Mouse (Mus musculus) CH12.LX (cell line): ENCODE results near the gene Ptbp3. TPM values are rescaled to one million over a fixed set of nuclear protein-coding genes. Genes with fewer than 3 reads are reported as not detected.

Experiments
- DNase-seq: peaks from one replicate; pipeline ENCODE4 v3.0.0-alpha.2; 2013; ENCODE audit errors: extremely low read depth
- H3K27ac ChIP-seq: 2 replicates; pipeline ENCODE4 v1.5.1; 2012; ENCODE audit warnings: low read depth, mild to moderate bottlenecking, control low read depth, moderate library complexity; ENCODE audit not compliant: insufficient read depth
- H3K27me3 ChIP-seq: replicated peaks from 2 replicates; pipeline ENCODE3; 2012; ENCODE audit warnings: inconsistent platforms
- H3K36me3 ChIP-seq, 2 experiments: replicated peaks in 1 of 2; 2 replicates each; pipeline versions ENCODE3 to v1.6.1; 2012; ENCODE audit warnings: inconsistent platforms in 1 of 2, low read length in 1 of 2, mild to moderate bottlenecking in 1 of 2, mixed read lengths in 1 of 2, moderate library complexity in 1 of 2; ENCODE audit not compliant: control insufficient read depth in 1 of 2, insufficient read depth in 1 of 2
- H3K4me1 ChIP-seq, 2 experiments: 2 replicates each; pipeline ENCODE4 v1.6.1; 2012; ENCODE audit warnings: inconsistent platforms in 1 of 2, moderate library complexity in 1 of 2; ENCODE audit not compliant: insufficient read depth in 2 of 2, control insufficient read depth in 1 of 2
- H3K4me2 ChIP-seq: 2 replicates; pipeline ENCODE4 v1.6.1; 2012; ENCODE audit warnings: low read depth, mild to moderate bottlenecking, control low read depth; ENCODE audit not compliant: poor library complexity, insufficient read depth, severe bottlenecking
- H3K4me3 ChIP-seq, 3 experiments: fragments of 150-350 bp in 1 of 3; sonication (generic) in 1 of 3; replicated peaks in 1 of 3; 2 replicates each; pipeline versions ENCODE3 to v1.5.1; 2011 to 2012; ENCODE audit warnings: low read depth in 2 of 3, low read length in 2 of 3, mild to moderate bottlenecking in 2 of 3, moderate library complexity in 2 of 3, control low read depth in 1 of 3, improper control_type of control experiment in 1 of 3, inconsistent platforms in 1 of 3, mixed read lengths in 1 of 3; ENCODE audit not compliant: poor library complexity in 1 of 3
- H3K79me2 ChIP-seq: replicated peaks from 2 replicates; pipeline ENCODE4 v1.6.1; 2012; ENCODE audit warnings: mild to moderate bottlenecking, moderate library complexity; ENCODE audit not compliant: control insufficient read depth, poor library complexity, insufficient read depth, severe bottlenecking; ENCODE audit errors: extremely low read depth
- H3K9ac ChIP-seq: 2 replicates; pipeline ENCODE4 v1.6.1; 2012; ENCODE audit warnings: low read depth, mild to moderate bottlenecking, control low read depth, moderate library complexity; ENCODE audit not compliant: insufficient read depth
- H3K9me3 ChIP-seq: replicated peaks from 2 replicates; pipeline ENCODE3; 2012; ENCODE audit warnings: low read length, inconsistent platforms, mixed read lengths
- CHD1 ChIP-seq: IDR thresholded peaks from 2 replicates; pipeline ENCODE4 v1.6.1; 2012; ENCODE audit warnings: low read depth, low read length, improper control_type of control experiment, inconsistent platforms
- CHD2 ChIP-seq: IDR thresholded peaks from 2 replicates; pipeline ENCODE4 v1.6.1; 2011; ENCODE audit warnings: low read length, improper control_type of control experiment
- E2F4 ChIP-seq: IDR thresholded peaks from 2 replicates; pipeline ENCODE4 v1.6.1; 2011; ENCODE audit warnings: low read depth, low read length, improper control_type of control experiment; ENCODE audit not compliant: insufficient replicate concordance
- ETS1 ChIP-seq: conservative IDR thresholded peaks from 2 replicates; pipeline ENCODE4 v1.6.1; 2012; ENCODE audit warnings: low read depth, mild to moderate bottlenecking, inconsistent platforms, low read length, improper control_type of control experiment, moderate library complexity
- GABPA ChIP-seq: IDR thresholded peaks from 2 replicates; pipeline ENCODE4 v1.6.1; 2012; ENCODE audit warnings: low read depth, low read length, improper control_type of control experiment, inconsistent platforms; ENCODE audit not compliant: insufficient replicate concordance
- KAT2A ChIP-seq: IDR thresholded peaks from 2 replicates; pipeline ENCODE4 v1.6.1; 2012; ENCODE audit warnings: low read length, improper control_type of control experiment, inconsistent platforms; ENCODE audit not compliant: insufficient replicate concordance
- MAFK ChIP-seq: IDR thresholded peaks from 2 replicates; pipeline ENCODE4 v1.6.1; 2011; ENCODE audit warnings: low read length, improper control_type of control experiment; ENCODE audit not compliant: insufficient replicate concordance
- MAX ChIP-seq: IDR thresholded peaks from 2 replicates; pipeline ENCODE4 v1.6.1; 2011; ENCODE audit warnings: low read length, improper control_type of control experiment
- MAZ ChIP-seq: IDR thresholded peaks from 2 replicates; pipeline ENCODE4 v1.6.1; 2012; ENCODE audit warnings: low read depth, mild to moderate bottlenecking, inconsistent platforms, low read length, improper control_type of control experiment, moderate library complexity
- MXI1 ChIP-seq: IDR thresholded peaks from 2 replicates; pipeline ENCODE4 v1.6.1; 2011; ENCODE audit warnings: mild to moderate bottlenecking, low read depth, low read length, improper control_type of control experiment
- NELFE ChIP-seq: IDR thresholded peaks from 2 replicates; pipeline ENCODE4 v1.6.1; 2011; ENCODE audit warnings: low read depth, low read length, improper control_type of control experiment
- PAX5 ChIP-seq: IDR thresholded peaks from 2 replicates; pipeline ENCODE4 v1.6.1; 2012; ENCODE audit warnings: low read length, inconsistent platforms, mixed read lengths
- POLR2AphosphoS2 ChIP-seq: IDR thresholded peaks from 2 replicates; pipeline ENCODE4 v1.6.1; 2011; ENCODE audit warnings: low read depth, low read length, improper control_type of control experiment
- SMC3 ChIP-seq: IDR thresholded peaks from 2 replicates; pipeline ENCODE4 v1.6.1; 2011; ENCODE audit warnings: low read depth, low read length, improper control_type of control experiment
- TBP ChIP-seq: conservative IDR thresholded peaks from 2 replicates; pipeline ENCODE4 v1.6.1; 2011; ENCODE audit warnings: low read depth, low read length, improper control_type of control experiment
- TCF12 ChIP-seq: IDR thresholded peaks from 2 replicates; pipeline ENCODE4 v1.6.1; 2014; ENCODE audit warnings: low read depth, mild to moderate bottlenecking, inconsistent platforms, low read length, improper control_type of control experiment
- UBTF ChIP-seq: IDR thresholded peaks from 2 replicates; pipeline ENCODE4 v1.6.1; 2012; ENCODE audit warnings: low read depth, mild to moderate bottlenecking, inconsistent platforms, low read length, improper control_type of control experiment, moderate library complexity
- USF1 ChIP-seq: IDR thresholded peaks from 2 replicates; pipeline ENCODE4 v1.6.1; 2014; ENCODE audit warnings: low read depth, mild to moderate bottlenecking, inconsistent platforms, low read length, improper control_type of control experiment
- USF2 ChIP-seq: conservative IDR thresholded peaks from 2 replicates; pipeline ENCODE4 v1.6.1; 2011; ENCODE audit warnings: low read depth, low read length, improper control_type of control experiment
- ZMIZ1 ChIP-seq: IDR thresholded peaks from 2 replicates; pipeline ENCODE4 v1.6.1; 2012; ENCODE audit warnings: low read depth, mild to moderate bottlenecking, inconsistent platforms, low read length, improper control_type of control experiment
- ZNF384 ChIP-seq: IDR thresholded peaks from 2 replicates; pipeline ENCODE4 v1.6.1; 2012; ENCODE audit warnings: low read depth, low read length, improper control_type of control experiment, inconsistent platforms
- dilution Hi-C: fragments of 300-500 bp; cut with MboI; formaldehyde crosslinking; loops from 2 replicates; pipeline ENCODE4 v1.14.3; 2020; ENCODE audit warnings: low sequenced_read_pairs; ENCODE audit not compliant: extremely low pct_unique_long_range_greater_than_20kb, extremely low pct_ligation_motif_present
- in situ Hi-C: fragments of 300-500 bp; cut with MboI; formaldehyde crosslinking; loops from 3 replicates; pipeline ENCODE4 v1.14.3; 2019; ENCODE audit warnings: low sequenced_read_pairs, low pct_ligation_motif_present, low pct_unique_long_range_greater_than_20kb, mixed read lengths
- polyA plus RNA-seq: library from polyadenylated mRNA; unstranded; fragments of >175 nt; gene quantifications from 2 replicates; pipeline ENCODE4 v1.2.1, GENCODE M21; 2012; ENCODE audit warnings: low read depth; ENCODE audit not compliant: insufficient read length
- total RNA-seq, 2 experiments: library from RNA; depleted of rRNA; stranded (reverse); fragments of 300-350 nt in 1 of 2; fragments of >200 nt in 1 of 2; gene quantifications; 2 replicates each; pipeline ENCODE4 v1.2.3; 2012 to 2014

The Ptbp3 gene
- total and polyA plus RNA-seq, 3 experiments: 45.2 to 81.4 (median 48.1) TPM

DNA sequence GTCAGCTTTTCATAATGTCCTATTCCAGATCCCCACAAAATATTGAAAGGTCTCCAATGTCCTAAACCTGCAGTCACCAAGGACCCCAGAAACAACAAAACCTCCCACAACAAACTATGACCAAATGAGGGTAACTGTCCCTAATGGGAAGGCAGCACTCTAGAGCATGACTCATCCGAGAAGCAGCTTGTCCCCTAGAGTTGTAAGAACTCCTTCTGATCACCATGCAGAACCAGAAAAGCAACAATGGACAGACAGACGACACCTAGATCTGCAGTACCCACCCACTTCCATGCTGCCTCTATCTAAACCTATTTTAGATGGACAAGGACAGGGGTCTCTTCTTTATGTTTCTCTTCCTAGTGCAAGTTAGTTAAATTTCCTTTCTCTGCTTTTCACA, 22.4 kb downstream of the Ptbp3 start:
- H3K36me3 ChIP-seq: peaks cover 3 to 26% of the 10 kb centered on the region in 2 experiments
- H3K79me2 ChIP-seq: peaks cover 6% of the 10 kb centered on the region
- H3K27me3 ChIP-seq: no peaks in the 10 kb centered on the region
- H3K4me1 ChIP-seq: peaks cover 0 to 18% of the 10 kb centered on the region in 2 experiments; a peak in 2 of 4 replicates
- H3K9ac ChIP-seq: no peak overlapping the region
- in situ Hi-C loops (no loop called here), dilution Hi-C loops (no loop called here)
- no peaks in the 10 kb centered on the region for H3K9me3 ChIP-seq
- TF ChIP-seq ZNF384: no peak
- TF ChIP-seq USF1: no peak
- no peak for TF ChIP-seq KAT2A
- TF ChIP-seq POLR2AphosphoS2: no peak
- TF ChIP-seq CHD2: no peak
- no peak for TF ChIP-seq MAZ
- TF ChIP-seq PAX5: no peak
- TF ChIP-seq MAFK: no peak
- TF ChIP-seq UBTF: no peak
- no peak for TF ChIP-seq SMC3
- TF ChIP-seq ETS1: no peak
- TF ChIP-seq CHD1: no peak
- no peak for TF ChIP-seq E2F4
- no peak for TF ChIP-seq TCF12
- TF ChIP-seq TBP: no peak
- TF ChIP-seq GABPA: no peak
- no peak for TF ChIP-seq ZMIZ1
- TF ChIP-seq MXI1: no peak
- TF ChIP-seq NELFE: no peak
- no peak overlapping the region for H3K4me3 ChIP-seq
- no peak overlapping the region for H3K27ac ChIP-seq
- DNase-seq: no peak
- no peak overlapping the region for H3K4me2 ChIP-seq

DNA sequence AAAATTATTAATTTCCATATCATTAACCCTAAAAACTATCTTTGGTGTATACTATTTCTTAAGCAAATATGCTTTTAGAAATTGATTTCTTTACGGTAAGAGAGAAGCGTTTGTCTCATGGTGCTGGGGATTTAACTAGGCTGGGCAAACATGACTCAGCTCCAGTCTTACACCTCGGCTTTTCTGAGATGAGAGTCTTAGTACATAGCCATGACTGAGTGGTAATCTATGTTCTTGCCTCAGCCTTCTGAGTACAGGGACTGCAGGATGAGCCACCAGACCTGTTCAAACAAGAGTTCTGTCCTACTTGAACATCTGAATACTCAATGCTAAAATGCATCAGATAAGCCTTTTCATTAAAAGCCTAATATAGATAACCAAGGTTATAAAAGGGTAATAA, 24.3 kb downstream of the Ptbp3 start:
- in situ Hi-C loops (no loop called here), dilution Hi-C loops (no loop called here)
- no peaks in the 10 kb centered on the region for H3K9me3 ChIP-seq
- peaks cover 0 to 7% of the 10 kb centered on the region in 2 experiments; a peak in 1 of 4 replicates for H3K4me1 ChIP-seq
- peaks cover 4% of the 10 kb centered on the region for H3K79me2 ChIP-seq
- no peak overlapping the region for H3K9ac ChIP-seq
- no peak overlapping the region for H3K4me3 ChIP-seq
- H3K27me3 ChIP-seq: no peaks in the 10 kb centered on the region
- H3K36me3 ChIP-seq: peaks cover 6 to 35% of the 10 kb centered on the region in 2 experiments
- no peak for DNase-seq
- no peak overlapping the region for H3K27ac ChIP-seq
- no peak for TF ChIP-seq USF1
- TF ChIP-seq MAX: no peak
- no peak for TF ChIP-seq CHD1
- TF ChIP-seq USF2: no peak
- H3K4me2 ChIP-seq: no peak overlapping the region
